Mouse (Mus musculus): ENCODE measurements around the gene Cfap97. TPM values are rescaled to one million over a fixed set of nuclear protein-coding genes. Genes with fewer than 3 reads are reported as not detected.
A peak's percentile ranks its signal among the peaks of the same experiment; 100 is the strongest.
"Not testable (repeated sequence)": the region's sequence is repeated elsewhere in the genome, so short reads cannot be mapped to it uniquely, and the experiment has no call there.

The Cfap97 gene
- polyA plus RNA-seq, 1 experiment = 3.0 TPM

- no peak for TF ChIP-seq POLR2A (IDR thresholded peaks at IDR 0.05; ENCODE audit: low read depth, low read length)
- TF ChIP-seq CTCF (IDR thresholded peaks at IDR 0.05; ENCODE audit: extremely low read depth, insufficient read depth, insufficient read length, insufficient replicate concordance) = no peak
- DNase-seq (ENCODE audit: low read depth in 1 of 2, low spot score in 2 of 2) = no peak
- 94% methylated on average over 2 of the region's 2 CpGs for WGBS
Observed at GRCm38 (mm10) chr8:46213971-46214480, 62.5 kb downstream of the Cfap97 start.

GRCm38 (mm10) chr8:46216838-46217237 is 65.3 kb downstream of the Cfap97 start:
- Histone ChIP-seq H3K27ac (ENCODE audit: insufficient read depth, low read length) (no peak overlapping the region), H3K27me3 (ENCODE audit: control insufficient read depth, insufficient read depth, low read length) (no peaks in the 10 kb centered on the region), H3K4me1 (ENCODE audit: control insufficient read depth, insufficient read depth, insufficient read length) (no peaks in the 10 kb centered on the region), H3K4me3 (ENCODE audit: extremely low read depth, insufficient read depth, insufficient read length) (0 out of 2 replicates have a peak overlapping the region, but pooled peaks have one; percentile 6), H3K36me3 (ENCODE audit: control insufficient read depth, insufficient read depth, low read length) (no peaks in the 10 kb centered on the region)
- no peak for DNase-seq (ENCODE audit: low read depth in 1 of 2, low spot score in 2 of 2)
- WGBS = 12% methylated on average over 14 of the region's 14 CpGs
- no peak for TF ChIP-seq CTCF (IDR thresholded peaks at IDR 0.05; ENCODE audit: extremely low read depth, insufficient read depth, insufficient read length, insufficient replicate concordance)
- TF ChIP-seq POLR2A (IDR thresholded peaks at IDR 0.05; ENCODE audit: low read depth, low read length) = no peak

More at GRCm38 (mm10) chr8:46213971-46214480, 62.5 kb downstream of the Cfap97 start:
- Histone ChIP-seq H3K27me3 (ENCODE audit: control insufficient read depth, insufficient read depth, low read length) (no peaks in the 10 kb centered on the region), H3K4me1 (ENCODE audit: control insufficient read depth, insufficient read depth, insufficient read length) (peaks cover 3% of the 10 kb centered on the region; the same call in 1 of the 2 replicates), H3K27ac (ENCODE audit: insufficient read depth, low read length) (no peak overlapping the region), H3K36me3 (ENCODE audit: control insufficient read depth, insufficient read depth, low read length) (peaks cover under 1% of the 10 kb centered on the region), H3K4me3 (ENCODE audit: extremely low read depth, insufficient read depth, insufficient read length) (no peak overlapping the region)

DNA sequence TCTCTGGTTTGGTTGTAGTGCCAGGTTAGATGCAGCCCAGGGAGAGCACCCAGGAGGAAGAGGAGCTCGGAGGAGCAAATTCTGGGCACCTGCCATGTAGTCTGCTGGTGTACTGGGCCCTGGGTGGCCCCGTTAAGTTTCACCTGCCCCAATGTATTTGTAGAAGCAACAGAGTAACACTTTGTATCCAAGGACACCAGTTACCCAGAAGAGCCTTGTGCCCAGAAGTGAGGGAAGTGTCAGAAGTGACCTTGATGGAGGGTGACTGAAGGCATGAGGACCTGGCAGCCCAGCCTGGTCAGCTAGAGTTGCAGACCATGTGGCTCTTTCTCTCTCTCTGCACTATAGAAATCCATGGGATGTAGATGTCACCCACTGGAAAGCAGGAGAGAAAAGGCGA is 69.0 kb downstream of the Cfap97 start:
- Histone ChIP-seq H3K27ac (ENCODE audit: insufficient read depth, low read length) (no peak overlapping the region), H3K4me1 (ENCODE audit: control insufficient read depth, insufficient read depth, insufficient read length) (no peaks in the 10 kb centered on the region), H3K36me3 (ENCODE audit: control insufficient read depth, insufficient read depth, low read length) (no peaks in the 10 kb centered on the region), H3K27me3 (ENCODE audit: control insufficient read depth, insufficient read depth, low read length) (no peaks in the 10 kb centered on the region), H3K4me3 (ENCODE audit: extremely low read depth, insufficient read depth, insufficient read length) (no peak overlapping the region)
- TF ChIP-seq POLR2A (IDR thresholded peaks at IDR 0.05; ENCODE audit: low read depth, low read length) (no peak), CTCF (IDR thresholded peaks at IDR 0.05; ENCODE audit: extremely low read depth, insufficient read depth, insufficient read length, insufficient replicate concordance) (no peak)
- 82% methylated on average over 3 of the region's 3 CpGs for WGBS
- no peak for DNase-seq (ENCODE audit: low read depth in 1 of 2, low spot score in 2 of 2)

GRCm38 (mm10) chr8:46225501-46225900 is 73.9 kb downstream of the Cfap97 start:
- TF ChIP-seq CTCF (IDR thresholded peaks at IDR 0.05; ENCODE audit: extremely low read depth, insufficient read depth, insufficient read length, insufficient replicate concordance) = no peak
- no peak for TF ChIP-seq POLR2A (IDR thresholded peaks at IDR 0.05; ENCODE audit: low read depth, low read length)
- Histone ChIP-seq H3K4me3 (ENCODE audit: extremely low read depth, insufficient read depth, insufficient read length) (no peak overlapping the region), H3K4me1 (ENCODE audit: control insufficient read depth, insufficient read depth, insufficient read length) (no peaks in the 10 kb centered on the region), H3K27me3 (ENCODE audit: control insufficient read depth, insufficient read depth, low read length) (no peaks in the 10 kb centered on the region), H3K36me3 (ENCODE audit: control insufficient read depth, insufficient read depth, low read length) (no peaks in the 10 kb centered on the region), H3K27ac (ENCODE audit: insufficient read depth, low read length) (no peak overlapping the region)
- 88% methylated on average over 3 of the region's 3 CpGs for WGBS
- no peak for DNase-seq (ENCODE audit: low read depth in 1 of 2, low spot score in 2 of 2)

- Histone ChIP-seq H3K27ac (ENCODE audit: insufficient read depth, low read length) (no peak overlapping the region), H3K4me1 (ENCODE audit: control insufficient read depth, insufficient read depth, insufficient read length) (no peaks in the 10 kb centered on the region), H3K36me3 (ENCODE audit: control insufficient read depth, insufficient read depth, low read length) (no peaks in the 10 kb centered on the region), H3K4me3 (ENCODE audit: extremely low read depth, insufficient read depth, insufficient read length) (no peak overlapping the region), H3K27me3 (ENCODE audit: control insufficient read depth, insufficient read depth, low read length) (no peaks in the 10 kb centered on the region)
- DNase-seq (ENCODE audit: low read depth in 1 of 2, low spot score in 2 of 2) = no peak
- 92% methylated on average over 5 of the region's 5 CpGs for WGBS
- no peak for TF ChIP-seq POLR2A (IDR thresholded peaks at IDR 0.05; ENCODE audit: low read depth, low read length)
- no peak for TF ChIP-seq CTCF (IDR thresholded peaks at IDR 0.05; ENCODE audit: extremely low read depth, insufficient read depth, insufficient read length, insufficient replicate concordance)
Observed at GRCm38 (mm10) chr8:46226622-46227021, 75.1 kb downstream of the Cfap97 start.

DNA sequence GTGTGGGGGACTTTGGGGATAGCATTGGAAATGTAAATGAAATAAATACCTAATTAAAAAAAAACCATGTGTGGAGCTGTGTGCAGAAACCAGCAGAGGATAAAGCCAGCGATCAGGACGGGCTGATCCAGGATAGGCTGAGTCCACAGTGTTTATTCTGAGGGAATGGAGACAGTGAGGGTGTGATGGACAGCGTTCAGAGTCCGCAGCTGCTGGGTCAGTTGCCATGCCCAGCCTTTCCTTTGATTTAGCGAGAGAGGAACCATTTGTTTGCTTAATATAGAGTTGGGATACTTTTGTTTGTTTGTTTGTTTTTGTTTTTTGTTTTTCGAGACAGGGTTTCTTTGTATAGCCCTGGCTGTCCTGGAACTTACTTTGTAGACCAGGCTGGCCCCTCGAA is 80.4 kb downstream of the Cfap97 start:
- not testable (repeated sequence) for H3K27me3 ChIP-seq (ENCODE audit: control insufficient read depth, insufficient read depth, low read length); H3K4me1 ChIP-seq (ENCODE audit: control insufficient read depth, insufficient read depth, insufficient read length); H3K36me3 ChIP-seq (ENCODE audit: control insufficient read depth, insufficient read depth, low read length); H3K4me3 ChIP-seq (ENCODE audit: extremely low read depth, insufficient read depth, insufficient read length); DNase-seq (ENCODE audit: low read depth in 1 of 2, low spot score in 2 of 2); H3K27ac ChIP-seq (ENCODE audit: insufficient read depth, low read length)
- 84% methylated on average over 7 of the region's 7 CpGs for WGBS

- 68% methylated on average over 8 of the region's 8 CpGs for WGBS
- H3K4me1 ChIP-seq (ENCODE audit: control insufficient read depth, insufficient read depth, insufficient read length) = no peaks in the 10 kb centered on the region
- TF ChIP-seq POLR2A (IDR thresholded peaks at IDR 0.05; ENCODE audit: low read depth, low read length) (no peak), CTCF (IDR thresholded peaks at IDR 0.05; ENCODE audit: extremely low read depth, insufficient read depth, insufficient read length, insufficient replicate concordance) (no peak)
- DNase-seq (ENCODE audit: low read depth in 1 of 2, low spot score in 2 of 2) = no peak
- no peaks in the 10 kb centered on the region for H3K27me3 ChIP-seq (ENCODE audit: control insufficient read depth, insufficient read depth, low read length)
- no peak overlapping the region for H3K27ac ChIP-seq (ENCODE audit: insufficient read depth, low read length)
- H3K36me3 ChIP-seq (ENCODE audit: control insufficient read depth, insufficient read depth, low read length) = no peaks in the 10 kb centered on the region
- no peak overlapping the region for H3K4me3 ChIP-seq (ENCODE audit: extremely low read depth, insufficient read depth, insufficient read length)
Observed at GRCm38 (mm10) chr8:46232798-46233197, 81.2 kb downstream of the Cfap97 start.

Data from spleen, adult 2 months (tissue).